Mouse (Mus musculus): ENCODE data around the gene Tmem238l.

Tmem238l gene

DNA sequence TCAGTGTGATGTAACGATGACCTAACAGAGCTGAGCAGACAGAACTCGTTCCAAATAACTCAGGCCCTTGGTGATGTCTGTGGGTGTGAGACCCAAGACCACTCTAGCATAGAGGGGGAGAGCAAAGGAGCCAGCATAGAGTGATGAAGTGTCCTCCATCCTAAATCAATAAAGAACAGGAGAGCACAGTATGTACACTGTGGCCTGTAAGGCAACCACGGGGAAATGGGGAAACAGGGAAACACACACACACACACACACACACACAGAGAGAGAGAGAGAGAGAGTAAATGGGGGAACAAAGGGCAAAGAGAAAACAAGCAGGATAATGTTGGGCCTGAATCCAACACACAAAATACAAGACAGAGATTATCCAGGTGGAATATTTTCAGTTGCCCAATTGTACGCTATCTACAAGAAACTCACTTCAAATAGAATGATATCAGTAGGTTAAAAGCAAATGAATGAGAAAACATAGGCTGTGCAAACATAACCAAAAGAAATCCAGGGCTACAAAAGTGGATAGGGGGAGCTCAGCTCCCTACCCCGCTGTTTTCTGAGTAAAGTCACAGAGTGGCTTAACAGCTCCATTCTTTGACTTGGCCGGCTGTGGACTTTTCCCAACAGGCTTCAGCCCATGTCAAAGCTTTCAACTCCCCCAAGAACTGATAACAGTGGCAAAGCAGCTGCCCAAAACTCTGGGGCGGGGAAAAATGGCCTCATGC lies 19.3 kb downstream of the Tmem238l start:
- DNase-seq (ENCODE audit: low read depth, low spot score), result no peak

DNA sequence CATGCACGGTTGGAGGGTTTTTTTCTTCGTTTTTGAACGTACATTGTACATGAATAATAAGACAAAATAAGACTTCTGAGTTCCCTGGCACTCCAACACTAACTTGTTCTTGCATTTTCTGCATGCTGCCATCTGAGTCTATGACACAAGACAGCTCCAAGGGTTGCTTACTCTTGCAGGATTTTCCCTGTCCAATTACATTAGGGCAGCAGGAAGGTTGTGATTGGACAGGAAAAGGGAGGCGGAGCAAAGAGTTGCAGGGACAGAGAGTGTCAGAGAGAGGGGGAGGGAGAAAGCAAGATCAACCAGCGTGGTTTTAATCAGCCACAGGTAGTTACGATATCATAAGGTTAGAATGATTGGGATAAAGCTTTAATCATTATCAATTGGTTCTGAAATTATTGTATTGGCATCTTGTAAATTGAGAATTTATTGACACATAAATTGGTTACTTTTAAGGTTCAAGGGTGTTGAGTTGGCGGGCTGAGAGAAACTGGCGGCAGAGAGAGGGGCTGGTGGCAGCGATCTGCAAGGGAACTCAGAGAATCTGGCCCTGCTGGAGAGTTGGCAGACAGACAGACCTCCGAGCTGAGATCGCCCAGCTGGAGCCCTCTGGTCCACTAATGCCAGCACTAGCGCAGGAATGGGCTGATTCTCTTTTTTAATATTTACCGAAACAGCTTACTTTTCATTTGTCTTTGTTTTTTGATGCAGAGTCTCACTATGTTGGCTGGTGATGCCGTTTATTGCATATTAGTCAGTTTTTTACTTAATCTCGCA lies 25.1 kb downstream of the Tmem238l start:
- DNase-seq (ENCODE audit: low read depth, low spot score), result peak; percentile 71

DNA sequence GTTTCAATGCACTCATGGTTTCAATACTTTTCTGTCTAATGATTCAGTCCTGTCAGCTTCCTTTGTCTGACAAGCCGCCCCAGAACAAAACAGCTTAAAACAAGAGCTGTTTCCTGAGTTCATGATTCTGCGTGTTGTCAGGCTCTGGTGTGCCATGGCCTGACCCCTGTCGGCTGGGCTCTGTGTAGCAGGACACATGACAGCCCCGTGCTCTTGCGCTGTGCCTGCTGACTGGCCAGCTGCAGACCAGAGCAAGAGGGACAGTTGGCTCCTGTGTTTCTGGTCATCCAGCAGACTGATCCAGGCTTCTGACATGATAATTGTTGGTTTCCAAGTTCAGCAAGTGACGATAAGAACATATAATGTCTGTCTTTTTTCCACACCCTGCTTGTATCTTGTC lies 26.4 kb downstream of the Tmem238l start:
- peak; percentile 55 for DNase-seq (ENCODE audit: low read depth, low spot score)

DNA sequence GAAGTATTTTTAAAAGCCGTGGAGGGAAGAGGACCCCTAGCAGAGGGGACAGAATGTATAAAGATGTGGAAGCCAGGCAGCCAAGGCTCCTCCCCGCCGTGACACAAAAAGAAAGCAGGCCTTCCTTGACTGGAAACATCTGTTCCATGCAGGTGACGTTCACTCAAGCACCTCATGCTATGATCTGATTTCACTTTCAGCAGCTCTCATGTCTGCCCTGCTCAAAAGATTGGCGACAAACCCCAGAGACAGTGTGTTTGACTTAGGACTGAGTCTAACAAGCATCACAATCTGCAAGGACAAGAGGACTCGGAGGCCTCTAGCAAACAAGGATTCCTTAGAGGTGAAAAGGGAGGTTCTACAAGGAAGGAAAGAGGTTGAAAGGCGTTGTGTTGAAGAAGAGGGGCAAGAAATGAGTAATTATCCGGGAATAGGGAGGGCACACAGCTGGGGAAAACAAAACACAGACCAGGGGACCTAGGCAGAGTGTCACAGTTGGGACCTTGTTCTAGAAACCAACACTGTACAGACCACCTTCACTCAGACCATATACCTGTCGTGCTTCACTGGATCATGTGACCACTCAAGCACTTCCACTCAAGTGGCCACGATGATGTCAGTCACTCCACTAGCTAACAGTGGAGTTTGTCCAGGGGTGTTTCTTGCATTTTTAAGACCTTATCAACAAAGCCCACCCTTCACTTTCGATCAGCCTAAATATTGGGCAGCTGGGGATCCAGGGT lies 27.2 kb downstream of the Tmem238l start:
- DNase-seq (ENCODE audit: low read depth, low spot score), result no peak

DNA sequence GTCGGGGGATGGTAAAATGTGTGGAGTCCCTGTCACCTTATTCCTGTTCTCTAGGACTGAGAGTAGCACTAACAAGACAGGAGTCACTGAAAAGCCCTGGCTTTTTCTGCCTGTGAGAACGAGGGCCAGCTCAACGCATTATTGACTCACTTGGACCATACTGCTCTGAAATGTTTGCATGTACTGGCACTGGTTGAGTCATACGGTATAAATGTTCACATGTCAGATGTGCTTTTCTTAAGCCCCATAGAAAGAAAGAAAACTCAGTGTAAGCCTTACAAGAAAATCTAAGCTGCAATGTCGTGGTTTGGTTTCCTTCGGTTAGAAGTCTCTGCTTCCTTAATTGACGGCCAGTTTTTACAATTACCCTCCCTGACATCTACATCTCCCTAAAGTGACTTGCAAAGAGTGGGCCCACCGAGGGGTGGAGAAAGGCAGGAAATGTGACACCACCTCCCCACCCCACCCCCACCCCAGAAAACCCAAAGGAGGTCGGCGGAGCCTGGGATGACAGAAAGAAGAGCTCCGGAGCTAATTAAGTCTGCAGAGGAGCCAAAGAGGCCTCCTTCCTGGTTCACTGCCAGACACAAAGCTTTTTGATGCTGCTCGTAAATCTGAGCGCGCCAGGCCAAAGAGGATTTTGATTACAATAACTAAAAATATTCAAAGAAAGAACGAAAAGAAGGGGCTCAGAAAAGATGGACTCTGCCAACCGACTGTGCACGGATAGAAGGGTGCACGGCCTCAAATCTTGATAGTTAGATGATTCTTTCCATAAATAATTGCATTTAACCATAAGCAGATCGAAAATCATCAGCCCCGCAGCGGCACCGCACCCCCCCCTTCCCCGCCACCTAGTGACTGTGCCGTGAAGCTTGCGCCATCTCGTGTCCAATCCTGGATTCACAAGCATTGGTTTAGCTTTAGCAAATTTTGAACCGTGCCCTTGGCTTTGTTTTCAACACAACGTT lies 28.0 kb downstream of the Tmem238l start:
- DNase-seq (ENCODE audit: low read depth, low spot score), result peak; percentile 81

DNA sequence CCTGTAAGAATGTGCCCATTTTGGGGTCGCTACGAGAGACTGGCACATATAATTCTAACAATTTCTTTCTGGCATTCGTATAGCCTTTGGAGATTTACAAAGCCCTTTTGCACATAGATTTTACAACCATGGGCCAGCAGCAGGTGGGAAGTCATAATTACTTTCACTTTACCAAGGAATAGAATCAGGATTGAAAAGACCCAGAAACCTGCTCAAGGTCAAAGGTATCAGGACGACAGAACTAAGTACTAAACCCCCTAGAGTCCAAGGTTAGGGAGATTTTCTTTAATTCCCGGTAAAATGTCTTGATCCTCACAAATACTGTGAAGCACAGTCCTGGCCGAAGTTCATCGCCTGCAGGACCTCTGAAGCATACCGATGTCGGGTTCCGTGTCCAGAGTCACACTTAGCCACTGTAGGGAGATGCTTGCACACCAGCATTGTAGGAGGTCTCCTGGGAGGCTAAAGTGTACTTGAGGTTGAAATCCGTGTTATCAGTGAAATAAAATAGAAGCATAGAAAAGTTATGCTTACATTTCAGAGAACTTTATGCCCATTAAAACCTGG lies 28.8 kb downstream of the Tmem238l start:
- DNase-seq (ENCODE audit: low read depth, low spot score), result no peak

DNA sequence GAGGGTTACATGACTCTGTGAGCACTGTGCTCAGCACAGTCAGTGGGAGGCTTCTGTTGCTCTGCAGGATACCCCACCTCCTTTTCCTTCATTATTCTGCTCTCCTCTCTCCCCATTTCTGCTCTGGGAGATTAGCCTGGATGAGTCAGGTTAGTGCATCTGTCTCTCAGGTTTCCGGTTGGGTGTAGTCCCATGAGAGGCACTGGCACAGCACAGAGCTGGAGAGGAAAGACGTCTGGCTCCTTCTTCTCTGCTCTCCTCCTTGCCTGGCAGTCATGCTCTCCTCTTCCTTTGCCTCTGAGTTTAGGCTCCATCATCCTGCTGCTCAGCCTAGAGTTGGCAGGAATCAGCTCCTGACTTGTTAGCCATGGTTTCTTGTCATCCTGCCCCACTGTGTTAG lies 35.7 kb downstream of the Tmem238l start:
- no peak for DNase-seq (ENCODE audit: low read depth, low spot score)

DNA sequence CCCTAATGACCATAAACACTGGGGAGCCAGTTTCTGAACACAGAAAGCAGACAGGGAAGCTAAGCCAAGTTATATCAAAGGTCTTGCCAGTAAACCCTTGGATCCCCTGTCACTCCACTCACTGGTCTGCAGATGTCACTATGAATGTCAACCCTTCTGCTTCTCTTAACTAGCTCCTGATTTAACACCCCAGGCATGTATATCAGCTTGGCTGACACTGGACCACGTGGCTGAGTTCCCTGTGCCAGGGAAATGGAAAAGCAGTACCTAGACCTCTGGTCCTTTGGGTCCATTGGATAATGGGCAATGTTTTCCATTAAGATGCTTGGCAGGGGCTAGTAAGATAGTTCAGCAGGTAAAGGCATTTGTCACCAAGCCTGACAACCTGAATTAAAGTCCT lies 37.2 kb downstream of the Tmem238l start:
- DNase-seq (ENCODE audit: low read depth, low spot score), result no peak

DNA sequence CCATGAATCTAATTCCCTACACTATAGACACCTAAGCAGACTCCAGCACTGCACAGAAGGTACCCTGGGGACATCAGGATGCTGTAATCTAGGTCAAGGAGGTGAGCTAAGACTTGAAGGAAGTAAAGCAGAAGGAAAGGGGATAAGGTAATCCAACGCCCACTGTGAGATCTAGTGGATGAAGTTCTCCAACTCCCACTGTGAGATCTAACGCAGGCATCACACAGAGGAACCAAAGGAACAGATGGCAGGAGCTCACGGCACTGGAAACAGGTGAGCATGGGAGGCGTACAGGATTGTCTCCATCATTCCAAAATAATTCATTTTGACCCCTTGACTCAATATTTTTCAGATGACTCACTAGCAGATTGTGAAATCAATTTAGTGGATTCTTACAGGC lies 40.0 kb downstream of the Tmem238l start:
- DNase-seq (ENCODE audit: low read depth, low spot score), result no peak

DNA sequence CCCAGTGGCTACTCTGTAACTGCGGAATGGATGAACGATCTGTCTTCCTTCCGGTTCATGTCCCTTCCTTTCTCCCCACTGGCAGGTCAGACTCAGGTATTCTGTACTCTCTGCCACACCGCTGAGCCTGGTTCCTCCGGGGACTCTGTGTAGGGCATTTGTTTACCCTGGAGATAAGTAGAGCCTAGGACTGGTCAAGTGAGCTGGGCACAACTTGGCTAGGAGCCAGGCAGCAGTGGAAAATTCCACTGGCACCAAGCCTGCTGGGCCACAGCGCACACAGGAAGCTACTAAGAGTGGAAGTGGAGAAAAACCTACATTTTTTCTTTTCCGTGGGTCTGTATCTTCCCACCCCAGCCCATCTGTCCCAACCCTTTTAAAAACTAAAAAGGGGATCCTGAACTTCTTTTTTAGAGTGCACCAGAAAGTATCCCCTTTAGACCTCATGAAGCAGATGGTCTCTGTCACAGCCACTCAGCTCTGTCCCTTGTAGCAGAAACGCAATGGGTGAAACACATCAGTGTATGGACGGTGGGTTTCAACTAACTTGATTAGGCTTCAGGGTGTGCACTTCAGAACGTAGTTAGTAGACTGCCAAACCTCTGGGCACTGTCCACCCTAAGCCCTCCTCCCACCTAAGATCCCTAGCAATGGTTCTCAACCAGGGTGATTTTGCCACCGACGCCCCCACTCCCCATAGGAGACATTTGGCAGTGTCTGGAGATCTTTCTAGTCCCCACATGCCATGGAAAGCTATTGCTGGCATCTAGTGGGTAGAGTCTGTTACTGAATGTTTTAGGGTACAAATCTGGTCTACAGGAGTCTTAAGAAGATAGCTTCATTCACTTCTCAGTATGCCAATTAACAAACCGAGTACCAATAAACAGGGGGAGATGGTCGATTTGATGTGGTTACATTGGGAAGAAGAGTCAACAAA lies 42.3 kb downstream of the Tmem238l start:
- no peak for DNase-seq (ENCODE audit: low read depth, low spot score)

DNA sequence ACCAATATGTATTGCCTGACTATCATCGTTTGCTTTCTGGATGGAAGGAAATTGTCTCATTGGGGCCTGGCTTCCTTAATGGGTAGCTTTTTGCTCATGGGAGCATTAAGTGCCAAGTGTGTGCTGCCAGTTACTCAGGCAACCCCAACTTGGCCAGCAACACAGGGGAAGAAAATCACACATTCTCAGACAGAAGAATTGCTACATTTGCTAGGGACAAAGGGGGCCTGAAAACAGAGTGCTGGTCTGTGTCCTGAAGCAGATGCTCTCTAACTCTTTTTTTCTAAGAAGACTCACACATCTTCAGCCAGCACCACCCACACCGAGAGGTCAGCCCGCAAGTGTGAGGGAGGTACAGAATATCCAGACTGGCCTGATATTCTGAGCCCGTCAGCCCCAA lies 44.2 kb downstream of the Tmem238l start:
- DNase-seq (ENCODE audit: low read depth, low spot score), result no peak

DNA sequence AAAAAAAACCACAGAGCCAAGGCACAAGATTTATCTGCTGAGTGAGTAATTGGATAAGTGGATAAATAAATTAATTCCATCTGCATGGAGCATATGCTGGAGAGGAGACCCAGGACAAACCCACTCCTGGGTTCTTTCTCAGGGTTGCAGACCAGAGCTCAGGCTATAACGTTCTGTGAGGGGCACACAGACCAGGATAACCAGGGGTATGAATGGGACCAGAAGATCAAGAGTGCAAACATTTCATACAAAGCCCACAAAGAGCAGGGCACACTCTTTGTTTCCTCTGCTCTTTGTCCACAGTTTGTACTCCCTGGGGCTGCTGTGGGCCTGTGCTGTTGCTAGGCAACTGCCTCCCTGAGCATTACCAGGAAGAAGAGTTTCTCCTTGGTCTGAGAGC lies 45.3 kb downstream of the Tmem238l start:
- DNase-seq (ENCODE audit: low read depth, low spot score), result no peak

DNA sequence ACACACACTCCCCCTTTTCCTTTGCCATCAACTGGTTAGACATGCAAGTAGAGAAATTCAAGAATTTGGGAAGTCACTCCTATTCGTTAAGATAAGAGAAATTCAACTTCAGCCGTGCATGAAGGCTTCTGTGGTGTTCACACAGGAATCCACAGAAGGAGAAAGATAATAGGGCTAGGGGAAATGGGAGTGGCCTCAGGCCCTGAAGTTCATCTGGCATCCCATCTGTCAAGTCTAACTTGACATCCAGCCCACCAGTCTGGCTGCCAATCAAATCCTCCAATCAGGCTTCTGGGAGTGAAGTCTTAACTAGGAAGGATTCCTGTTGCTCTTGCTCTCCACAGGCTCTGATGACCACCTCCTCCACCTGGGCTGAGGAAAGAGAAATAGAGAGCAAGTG lies 46.5 kb downstream of the Tmem238l start:
- no peak for DNase-seq (ENCODE audit: low read depth, low spot score)

DNA sequence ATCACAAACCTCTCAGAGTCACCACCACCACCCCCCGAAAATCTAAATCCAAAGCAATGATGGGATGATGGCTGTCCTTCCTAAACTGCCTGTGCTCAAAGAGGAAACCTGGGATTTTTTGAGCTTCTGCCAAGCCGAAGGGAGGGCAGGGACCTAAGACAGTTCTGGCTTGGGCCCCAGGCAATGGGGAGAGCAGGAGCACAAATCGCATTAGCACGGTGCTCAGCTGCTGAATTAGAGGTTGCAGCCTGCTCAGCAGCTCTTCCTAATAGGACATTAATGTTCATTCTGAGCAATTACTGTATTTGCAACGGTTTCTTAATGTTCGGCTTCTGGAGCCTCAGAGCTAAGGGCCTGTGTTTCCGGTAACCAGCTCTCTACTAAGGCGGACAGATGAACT lies 51.5 kb downstream of the Tmem238l start:
- DNase-seq (ENCODE audit: low read depth, low spot score), result no peak

DNA sequence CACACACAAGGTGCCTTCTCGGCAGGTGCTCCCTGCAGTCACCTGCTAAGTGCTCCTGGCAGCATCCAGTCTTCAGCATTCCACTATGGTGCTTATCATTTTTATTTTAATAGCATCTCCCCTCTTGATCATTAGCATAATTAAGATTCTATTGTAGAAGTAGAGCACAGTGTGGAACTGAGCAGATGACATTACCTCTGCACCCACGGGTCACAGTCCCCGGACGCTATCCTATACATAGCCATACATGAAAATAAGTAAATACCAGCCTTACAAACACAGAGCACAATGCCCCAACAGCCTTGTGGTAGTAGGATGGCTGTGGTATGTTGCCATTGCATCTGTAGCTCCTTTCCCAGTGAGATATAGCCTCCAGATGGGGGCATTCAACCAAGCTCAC lies 52.1 kb downstream of the Tmem238l start:
- DNase-seq (ENCODE audit: low read depth, low spot score), result no peak

DNA sequence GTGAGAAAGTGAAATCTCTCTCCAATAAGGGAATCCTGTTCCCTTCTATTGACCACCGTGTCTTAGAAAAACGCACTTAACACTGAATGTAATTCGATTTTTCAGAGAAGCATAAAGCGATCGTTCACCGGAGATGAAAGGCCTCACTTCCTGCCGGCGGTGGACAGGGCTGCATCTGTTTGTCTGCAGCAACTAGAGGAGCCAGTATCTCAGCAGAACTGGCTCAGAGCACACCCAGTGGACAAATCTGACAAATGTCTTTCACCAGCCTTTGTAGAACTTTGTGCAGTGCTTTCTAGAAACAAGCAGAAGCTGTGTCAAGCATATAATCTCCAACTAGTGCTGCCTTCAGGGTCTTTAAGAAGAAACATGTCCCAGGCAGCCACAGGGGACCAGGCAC lies 54.0 kb downstream of the Tmem238l start:
- peak; percentile 71 for DNase-seq (ENCODE audit: low read depth, low spot score)

DNA sequence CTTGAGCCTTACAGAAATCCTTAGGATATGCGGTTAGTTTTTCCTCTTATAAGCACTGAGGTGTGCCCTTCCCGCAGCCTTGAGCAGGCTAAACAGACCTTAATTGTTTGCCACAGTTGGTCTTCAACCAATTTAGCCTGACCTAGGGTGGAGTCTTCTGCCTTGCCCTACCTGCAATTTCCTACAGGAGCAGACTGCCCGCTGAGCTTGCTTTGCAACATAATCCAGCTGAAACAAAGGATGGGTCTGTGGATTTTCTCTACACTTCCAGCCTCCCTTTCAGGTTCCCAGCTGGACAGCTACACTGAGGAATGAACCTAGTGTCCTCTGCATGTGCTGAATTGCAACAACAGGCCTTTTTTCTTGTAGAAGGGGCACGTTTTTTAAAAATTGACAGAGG lies 55.2 kb downstream of the Tmem238l start:
- peak; percentile 96 for DNase-seq (ENCODE audit: low read depth, low spot score)
